Mouse (Mus musculus) frontal cortex, postnatal 10 days (tissue): Measurements from ENCODE around the gene Hspb8.
"Not testable (repeated sequence)": the region's sequence is repeated elsewhere in the genome, so short reads cannot be mapped to it uniquely, and the experiment has no call there.

Experiments used
- DNase-seq, 2 experiments: peaks; one replicate each; pipeline ENCODE4 v3.0.0; 2022; ENCODE audit warnings: low spot score in 2 of 2, mixed read lengths in 1 of 2

The Hspb8 gene

DNA sequence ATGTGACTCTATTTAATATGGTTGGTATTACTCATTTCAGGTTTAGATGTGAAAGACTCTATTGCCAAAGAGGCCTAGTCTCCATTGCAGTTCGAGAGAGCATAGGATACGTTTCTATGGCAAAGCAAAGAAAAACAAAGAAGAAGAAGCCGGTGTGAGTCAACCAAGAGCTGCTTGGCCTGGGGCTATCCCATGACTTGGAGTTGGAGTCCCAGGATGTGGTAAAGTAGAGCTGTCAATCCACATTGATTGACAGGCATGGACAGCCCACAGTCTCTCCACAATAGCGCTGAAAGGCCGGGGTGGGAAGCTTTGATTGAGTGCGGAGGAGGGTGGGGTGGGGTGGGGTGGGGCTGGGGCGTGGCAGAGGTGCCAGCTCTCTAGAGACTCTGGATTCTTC, 10.2 kb upstream of the Hspb8 start:
- no peak for DNase-seq

DNA sequence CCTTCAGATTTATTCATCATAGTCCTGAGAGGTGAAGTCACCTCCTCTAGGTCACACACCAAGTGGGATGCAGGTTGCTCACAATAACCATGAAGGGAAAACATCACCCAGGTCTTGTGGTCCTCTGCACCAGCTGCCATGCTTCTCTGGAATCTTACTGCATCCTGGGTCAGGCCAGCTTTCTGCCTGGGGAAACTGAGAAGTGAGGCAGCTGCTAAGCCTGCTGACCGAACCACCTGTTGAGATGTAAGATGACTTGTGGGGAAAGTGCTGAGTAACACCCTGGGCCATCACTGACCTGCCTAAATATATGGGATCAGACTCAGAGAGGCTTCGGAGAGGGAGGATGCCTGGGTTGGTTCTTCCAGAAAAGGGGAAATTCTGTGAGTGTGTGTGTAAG, 4.0 kb upstream of the Hspb8 start:
- no peak for DNase-seq

DNA sequence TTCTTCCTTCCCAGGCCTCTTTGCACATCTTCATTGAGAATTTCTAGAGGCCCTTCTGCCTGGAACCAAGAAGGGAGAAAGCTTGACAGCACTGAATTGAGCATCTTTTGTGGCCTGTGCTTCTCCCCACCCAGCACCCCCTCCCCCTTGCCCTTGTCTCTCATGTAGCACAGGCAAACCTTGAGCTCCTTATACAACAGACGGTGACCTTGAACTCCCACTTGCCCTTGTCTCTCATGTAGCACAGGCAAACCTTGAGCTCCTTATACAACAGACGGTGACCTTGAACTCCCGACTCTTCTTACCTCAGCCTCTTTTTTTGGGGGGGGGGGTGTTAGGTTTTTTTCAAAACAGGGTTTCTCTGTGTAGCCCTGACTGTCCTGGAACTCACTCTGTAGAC, 3.0 kb upstream of the Hspb8 start:
- DNase-seq = not testable (repeated sequence)

DNA sequence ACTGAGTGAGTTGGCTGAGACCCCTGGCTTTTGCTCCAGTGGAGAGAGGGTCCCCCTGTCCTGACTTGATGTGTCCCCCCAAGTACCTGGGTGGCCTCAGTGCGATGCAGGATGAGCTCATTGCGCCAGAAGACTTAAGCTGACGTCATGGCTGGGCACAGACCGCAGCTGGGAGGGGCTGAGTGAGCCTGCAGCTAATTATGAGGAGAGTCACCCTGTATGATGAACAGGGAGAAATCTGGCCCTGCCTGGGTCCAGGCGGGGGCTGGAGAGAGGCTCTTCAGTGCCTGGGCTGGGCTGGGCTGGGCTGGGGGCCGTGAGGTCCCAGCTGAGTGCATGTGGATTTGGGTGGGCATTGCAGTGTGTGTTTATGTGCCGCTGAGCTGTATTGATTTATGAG, 2.6 kb upstream of the Hspb8 start:
- no peak for DNase-seq

DNA sequence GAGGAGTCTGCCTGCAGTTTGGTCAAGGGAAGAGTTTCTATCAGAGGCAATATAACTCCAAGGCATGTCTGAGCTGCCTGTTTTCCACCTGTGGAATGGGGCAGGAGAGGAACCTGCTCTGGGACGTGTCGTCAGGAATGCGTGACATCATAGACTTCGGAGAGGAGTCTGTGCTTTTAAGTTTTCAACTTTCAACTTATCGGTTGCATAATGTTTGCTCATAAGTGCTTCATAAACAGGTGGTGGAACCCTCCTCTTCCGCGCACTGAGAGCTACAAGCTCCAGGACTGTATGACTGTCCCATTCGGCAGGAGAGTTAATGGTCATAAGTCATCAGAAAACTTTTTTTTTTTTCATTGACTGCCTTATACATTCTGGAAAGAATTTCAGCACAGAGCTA, 1.1 kb upstream of the Hspb8 start:
- no peak for DNase-seq

DNA sequence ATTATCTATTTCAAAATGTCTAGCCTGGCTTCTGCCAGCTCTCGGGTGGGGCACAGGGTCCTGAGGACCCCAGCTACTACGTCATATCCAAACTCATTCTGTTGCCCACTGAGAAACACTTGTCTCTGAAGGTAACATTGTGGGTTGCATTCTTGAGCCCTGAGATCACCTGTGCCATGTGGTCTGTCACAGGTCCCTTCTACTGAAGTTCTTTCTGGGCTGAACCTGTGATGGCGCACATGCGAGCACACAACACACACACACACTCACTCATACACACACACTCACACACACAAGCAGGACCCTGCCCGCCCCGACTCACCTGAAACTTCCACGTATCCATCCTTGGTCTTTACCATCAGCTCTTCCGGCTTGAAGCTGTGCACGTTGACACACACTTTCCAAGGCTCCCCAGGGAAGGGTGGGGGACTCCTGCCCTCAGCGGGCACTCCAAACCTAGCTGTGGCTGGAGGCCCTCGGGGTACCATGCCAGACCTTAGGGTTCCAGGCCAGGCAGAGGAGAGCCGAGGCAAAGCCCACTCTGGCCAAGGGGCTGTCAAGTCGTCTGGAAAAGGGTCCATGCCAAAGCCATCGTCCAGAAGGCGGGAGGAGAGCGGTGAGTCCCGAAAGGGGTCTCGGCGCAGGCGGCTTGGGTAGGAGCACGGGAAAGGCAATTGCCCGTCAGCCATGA, 728 bp downstream of the Hspb8 start:
- DNase-seq = no peak

DNA sequence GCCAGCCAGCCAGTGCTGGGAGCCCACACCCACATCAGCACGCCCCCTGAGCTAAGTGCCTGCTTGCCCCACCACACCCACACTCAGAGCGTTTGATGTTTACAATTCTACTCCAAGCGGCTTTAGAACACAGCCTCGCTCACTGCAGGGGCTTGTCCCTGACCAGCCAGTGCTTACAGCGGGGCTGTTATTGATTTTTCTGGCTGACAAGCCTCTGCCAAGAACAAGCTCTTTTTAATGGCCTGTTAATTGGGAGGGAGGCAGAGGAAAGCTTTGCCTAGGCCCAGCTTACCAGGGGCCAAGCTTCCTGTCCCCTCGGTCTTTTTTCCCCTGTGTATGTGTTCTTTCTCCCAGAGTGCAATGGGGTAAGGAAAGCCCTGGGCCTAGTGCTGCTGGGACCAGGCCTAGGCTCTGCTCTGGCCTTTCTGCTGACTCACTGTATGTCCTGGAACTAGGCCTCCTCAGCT, 1.9 kb downstream of the Hspb8 start:
- peak in 1 of 2 experiments; percentile 51 for DNase-seq

DNA sequence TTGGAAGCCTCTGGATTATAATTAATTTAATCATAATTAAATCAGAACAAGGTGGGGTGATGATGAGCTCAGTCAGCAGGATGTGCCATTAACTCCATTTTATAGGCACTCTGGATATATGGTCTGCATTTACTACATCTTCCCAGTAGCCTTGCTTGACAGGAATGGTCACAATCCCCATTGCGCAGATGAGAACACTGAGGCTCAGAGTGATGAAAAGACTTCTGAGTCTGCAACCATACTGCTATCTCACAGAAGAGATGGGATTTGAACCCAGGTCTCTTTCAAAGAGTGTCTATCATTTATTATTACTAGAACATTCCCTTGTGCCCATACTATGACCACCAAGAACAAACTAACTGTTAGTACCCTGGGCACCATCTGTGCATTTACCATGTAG, 2.5 kb downstream of the Hspb8 start:
- DNase-seq = no peak

DNA sequence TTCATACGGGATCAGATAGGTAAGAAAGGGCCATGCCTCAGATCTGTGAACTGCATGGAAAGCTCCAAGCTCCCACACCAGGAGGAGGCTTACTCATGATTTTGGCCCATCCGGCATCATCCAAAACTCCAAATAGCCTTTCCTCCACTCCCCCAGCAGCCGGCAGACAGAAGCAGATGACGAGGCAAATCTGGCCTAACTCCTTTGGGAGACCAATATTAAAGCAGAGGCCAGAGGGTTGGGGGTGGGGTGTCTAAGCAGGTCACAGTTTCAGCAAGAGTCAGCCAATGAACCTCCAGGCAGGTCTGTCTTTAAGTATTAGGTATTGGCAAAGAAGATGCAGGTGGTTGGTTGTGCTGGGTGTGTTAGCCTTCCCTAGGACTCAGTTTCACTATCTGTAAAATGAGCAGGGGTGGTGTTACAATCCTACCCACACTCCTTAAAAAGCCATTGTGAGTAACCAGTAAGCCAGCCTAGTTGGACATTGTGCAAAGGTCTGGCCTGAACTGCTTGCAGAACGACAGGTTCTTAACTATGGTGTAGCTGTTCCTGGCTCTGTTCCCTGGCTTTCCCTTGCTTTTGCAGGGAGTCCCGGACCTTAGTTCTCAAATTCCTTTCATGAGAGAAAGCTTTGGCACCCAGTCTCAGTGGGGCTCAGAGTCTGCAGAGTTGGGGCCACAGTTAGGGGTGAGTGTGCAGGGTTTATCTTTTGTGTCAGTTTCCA, 3.2 kb downstream of the Hspb8 start:
- no peak for DNase-seq

DNA sequence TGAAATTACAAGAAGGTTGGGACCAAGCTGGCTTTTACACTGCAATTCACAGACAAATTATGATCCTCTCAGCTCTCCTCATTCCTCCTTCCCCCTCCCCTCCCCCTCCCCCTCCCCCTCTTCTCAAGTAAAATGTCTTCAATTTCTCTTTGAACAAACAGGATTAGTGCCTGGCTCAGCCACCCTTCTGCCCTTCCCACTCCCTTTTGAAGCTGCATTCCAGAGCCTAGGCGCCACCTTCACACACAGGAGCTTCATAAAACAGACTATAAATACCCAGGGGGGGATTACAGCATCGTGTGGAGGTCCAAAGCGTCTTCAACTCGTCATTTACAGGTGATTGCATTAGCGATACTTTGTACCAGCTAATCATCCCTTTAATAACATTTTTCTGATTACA, 6.5 kb downstream of the Hspb8 start:
- DNase-seq = no peak

DNA sequence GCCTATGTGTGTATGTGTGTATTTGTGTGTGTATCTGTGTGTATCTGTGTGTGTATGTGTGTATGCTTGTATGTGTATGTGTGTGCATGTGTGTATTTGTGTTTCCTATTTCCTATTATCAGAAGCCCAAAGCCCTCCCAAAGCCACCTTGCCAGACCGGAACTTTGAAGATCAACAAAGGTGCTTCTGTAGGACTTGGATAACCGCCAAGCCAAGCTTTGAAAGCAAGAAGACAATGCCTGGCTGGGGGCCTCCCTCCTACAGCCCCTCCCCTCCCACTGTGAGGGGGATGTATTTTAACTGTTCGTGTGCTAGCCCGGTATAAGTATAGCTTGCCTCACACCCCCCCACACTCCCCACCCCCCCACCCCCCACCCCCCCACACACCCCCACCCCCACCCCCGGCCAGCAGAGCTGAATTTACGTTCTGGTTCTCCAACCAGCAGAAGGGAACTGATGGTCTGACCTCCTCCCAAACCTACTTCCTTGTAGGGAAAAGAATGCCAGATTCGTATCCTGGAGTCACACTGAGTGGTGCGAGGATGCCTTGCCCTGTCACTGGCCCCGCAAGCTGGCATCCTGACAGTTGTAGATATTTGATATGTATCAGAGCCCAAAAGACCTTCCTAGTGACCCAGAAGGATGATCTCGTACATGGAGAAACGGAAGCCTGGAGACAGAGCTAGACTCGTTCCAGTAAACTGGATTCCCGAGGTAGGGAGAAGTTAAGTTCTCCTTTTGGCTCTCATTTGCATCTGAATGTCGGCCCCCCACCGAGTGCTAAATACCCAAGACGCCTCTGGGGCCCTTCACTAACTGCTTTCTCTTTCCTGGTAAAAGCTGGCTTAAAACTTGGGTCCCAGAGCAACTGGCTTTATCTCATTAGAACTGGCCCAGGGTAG, 12.7 kb downstream of the Hspb8 start:
- no peak for DNase-seq

DNA sequence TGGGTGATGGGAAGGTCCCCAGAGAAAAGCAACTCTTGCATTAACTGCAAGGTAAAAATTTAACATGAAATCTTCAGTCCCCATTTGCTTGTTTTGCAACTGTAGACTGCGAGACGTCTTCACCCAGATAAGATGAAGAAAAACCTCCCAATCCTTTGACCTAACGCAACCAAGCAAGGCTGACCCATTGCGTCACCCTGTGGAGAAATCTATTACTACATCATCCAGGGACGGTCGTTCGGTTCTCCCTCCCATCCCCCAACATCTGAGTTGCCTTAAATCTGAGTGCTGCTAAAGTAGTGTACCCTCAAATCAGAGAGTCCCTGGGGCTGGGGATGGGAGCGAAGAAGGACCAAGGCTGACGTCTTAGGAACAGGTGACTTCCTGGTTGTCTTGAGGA, 13.7 kb downstream of the Hspb8 start:
- no peak for DNase-seq

DNA sequence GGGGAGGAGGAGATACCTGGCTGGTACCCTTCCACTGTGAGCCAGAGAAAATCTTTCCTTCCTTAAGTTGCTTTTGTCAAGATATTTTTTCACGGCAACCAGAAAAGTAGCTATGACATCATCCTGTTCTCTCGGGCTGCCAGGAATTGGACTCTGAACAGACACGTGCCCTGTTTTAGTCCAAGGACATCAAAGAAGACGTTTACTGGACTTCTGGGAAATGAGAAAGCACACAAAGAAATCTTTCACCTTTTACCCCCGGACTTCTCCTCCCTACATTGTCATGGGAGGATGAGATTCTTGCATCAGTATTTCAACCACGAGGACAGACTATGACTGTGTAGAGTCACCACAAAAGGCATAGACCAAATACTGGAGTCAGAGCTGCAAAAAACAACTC, 14.7 kb downstream of the Hspb8 start:
- DNase-seq = no peak

DNA sequence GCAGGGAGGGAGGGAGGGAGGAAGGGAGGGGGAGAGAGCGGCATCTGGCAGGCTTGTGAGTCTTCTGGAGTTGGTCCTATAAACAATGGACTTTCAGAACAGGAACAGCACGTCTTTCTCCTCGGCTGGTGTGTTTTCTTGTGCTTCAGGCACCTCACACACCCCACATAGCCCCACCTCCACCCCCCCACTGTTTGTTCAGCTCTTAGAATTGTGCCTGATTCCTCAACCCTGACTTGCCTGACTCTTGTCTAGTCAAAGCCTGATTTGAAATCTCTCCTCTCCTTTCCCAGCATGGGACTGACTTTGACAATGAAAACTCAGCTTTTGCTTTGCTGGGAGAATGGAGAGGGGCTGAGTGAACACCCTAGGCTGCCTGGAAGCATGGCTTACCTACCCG, 15.3 kb downstream of the Hspb8 start:
- no peak for DNase-seq

DNA sequence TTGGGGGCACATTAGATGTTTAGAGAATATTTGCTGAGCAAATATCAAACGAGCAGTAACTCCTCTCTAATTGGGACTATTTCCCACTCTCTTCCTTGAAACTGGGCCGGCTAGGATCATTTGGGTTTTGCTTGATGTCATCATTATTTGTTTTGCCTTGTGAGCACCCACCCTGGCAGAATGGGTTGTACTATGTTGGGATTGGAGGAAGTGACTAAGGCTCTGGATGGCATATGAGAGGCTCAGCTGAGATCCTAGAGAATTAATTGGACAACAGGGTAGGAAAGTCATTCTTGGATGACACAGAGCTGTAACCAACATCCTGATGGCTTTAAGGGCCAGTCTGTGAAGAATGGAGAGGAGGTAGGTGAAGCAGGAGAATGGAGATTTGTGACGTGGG, 16.2 kb downstream of the Hspb8 start:
- no peak for DNase-seq

DNA sequence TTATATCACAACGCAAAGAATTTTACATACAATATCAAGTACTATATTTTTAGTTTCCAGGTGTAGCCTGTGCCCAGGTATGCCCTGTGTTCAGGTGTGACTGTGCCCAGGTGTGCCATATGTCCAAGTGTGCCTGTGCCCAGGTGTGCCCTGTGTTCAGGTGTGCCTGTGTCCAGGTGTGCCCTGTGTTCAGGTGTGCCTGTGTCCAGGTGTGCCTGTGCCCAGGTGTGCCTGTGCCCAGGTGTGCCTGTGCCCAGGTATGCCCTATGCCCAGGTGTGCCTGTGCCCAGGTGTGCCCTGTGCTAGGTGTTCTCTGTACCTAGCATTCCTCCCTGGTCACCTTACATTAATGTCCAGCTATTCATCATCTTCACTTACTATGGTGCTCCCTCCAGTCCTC, 16.7 kb downstream of the Hspb8 start:
- no peak for DNase-seq

DNA sequence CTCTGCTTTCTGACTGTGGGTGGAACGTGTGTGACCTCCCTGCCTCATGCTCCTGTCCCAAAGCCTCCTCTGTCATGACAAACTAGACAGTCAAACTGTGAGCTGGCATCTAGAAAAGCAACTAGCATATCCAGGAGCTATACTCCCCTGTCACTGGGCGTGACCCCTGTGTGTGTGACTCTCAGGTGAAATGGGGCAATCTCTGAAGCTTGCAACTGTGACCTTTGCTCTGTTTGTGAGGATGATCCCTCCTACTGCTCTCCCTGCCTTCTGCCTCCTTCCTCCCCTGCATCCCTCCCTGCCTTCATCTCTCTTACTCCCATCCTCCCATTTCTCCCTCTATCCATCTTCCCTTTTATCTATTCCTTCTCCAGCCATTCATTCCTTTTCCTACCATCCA, 18.6 kb downstream of the Hspb8 start:
- no peak for DNase-seq

DNA sequence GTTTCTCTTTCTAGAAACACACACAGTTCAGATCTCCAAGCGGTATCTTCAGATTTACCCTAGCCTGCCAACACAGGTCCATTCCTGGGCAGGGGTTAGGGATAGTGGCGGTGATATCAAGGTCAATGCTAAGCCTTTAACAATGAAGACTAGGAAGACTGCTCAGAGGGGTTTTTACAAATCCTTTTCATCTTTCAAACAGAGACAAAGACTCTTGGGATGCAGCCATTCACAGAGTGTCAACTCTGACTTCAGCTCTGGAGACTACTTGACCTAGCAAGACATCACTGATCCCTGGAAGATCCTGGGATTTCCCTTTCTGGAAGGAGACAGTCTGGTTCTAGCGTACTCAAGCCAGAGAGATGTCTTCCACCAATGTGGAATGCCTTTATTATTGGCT, 21.9 kb downstream of the Hspb8 start:
- no peak for DNase-seq

DNA sequence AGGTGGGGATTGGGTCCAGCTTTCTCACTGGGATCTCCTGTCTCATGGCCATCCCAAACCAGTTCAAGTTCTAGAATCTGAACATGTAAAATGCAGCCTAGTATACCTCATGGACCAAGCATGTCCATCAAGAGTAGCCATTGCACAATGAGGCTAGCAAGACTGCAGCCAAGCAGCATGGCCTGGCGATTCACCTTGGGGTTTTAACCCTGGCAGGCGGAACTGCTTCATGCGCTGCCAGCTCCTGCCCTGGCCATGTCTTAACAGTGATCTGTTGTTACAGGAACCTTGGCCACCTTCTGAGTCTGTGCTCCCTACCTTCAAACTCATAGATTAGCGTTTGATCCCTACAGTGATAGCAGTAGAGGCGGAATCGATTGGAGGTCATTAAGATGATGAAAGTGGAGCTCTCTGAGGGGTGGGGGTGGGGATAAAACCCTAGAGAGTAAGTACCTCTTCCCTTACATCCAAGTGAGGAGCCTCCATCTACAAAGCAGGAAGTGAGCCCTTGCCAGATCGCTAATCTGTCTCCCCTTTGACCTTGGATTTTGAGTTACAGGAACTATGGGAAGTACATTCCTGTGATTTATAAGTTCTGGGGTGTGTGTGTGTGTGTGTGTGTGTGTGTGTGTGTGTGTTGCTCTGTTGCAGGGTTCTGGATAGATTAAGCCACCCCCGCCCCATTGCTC, 22.5 kb downstream of the Hspb8 start:
- DNase-seq = no peak

DNA sequence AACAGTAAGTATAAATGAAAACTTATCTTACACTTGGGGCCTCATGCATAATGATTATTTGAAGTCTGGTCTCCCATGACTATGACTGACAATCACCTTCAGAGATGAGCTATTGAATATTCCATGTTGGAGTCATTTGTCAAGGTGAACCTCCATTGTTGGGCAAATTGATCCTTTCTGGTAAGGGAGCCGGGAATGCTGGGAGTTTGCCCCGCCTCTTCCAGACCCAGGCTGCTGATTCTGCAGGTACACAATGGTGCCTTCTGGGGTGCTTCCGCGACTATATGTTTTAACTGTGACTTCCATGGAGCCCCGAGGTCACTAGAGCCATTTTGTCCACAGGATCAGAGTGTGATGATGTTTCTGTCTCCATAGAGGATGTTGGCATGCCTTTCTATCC, 26.6 kb downstream of the Hspb8 start:
- no peak for DNase-seq

DNA sequence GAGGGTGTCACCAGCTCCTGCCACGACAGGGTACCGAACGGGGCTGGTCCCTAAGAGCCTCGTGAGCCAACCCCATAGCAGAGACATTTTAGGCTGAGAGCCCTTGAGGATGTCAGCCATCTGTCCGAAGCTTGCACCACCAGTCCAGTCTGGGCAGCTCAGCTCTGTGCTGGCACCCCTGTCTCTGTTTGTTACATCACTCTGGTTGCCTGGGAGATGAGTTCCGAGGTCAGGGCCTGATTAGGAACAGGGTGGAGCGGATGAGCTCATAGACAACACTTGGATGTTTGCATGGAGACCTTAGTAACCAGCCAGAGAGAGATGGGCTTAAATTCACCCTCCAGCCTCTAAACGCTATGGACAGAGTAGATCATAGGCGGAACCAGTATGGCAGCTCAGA, 30.1 kb downstream of the Hspb8 start:
- no peak for DNase-seq
